Mouse (Mus musculus) C2C12 (cell line): ENCODE measurements around the gene Msh5.

ENCODE experiments used
- CTCF ChIP-seq: IDR thresholded peaks from one replicate; pipeline ENCODE4 v1.5.1; 2011; ENCODE audit not compliant: control insufficient read depth, insufficient read depth, insufficient read length
- MYOG ChIP-seq: IDR thresholded peaks from one replicate; pipeline ENCODE4 v1.6.1; 2011; ENCODE audit not compliant: control insufficient read depth, insufficient read length; ENCODE audit errors: extremely low read depth

DNA sequence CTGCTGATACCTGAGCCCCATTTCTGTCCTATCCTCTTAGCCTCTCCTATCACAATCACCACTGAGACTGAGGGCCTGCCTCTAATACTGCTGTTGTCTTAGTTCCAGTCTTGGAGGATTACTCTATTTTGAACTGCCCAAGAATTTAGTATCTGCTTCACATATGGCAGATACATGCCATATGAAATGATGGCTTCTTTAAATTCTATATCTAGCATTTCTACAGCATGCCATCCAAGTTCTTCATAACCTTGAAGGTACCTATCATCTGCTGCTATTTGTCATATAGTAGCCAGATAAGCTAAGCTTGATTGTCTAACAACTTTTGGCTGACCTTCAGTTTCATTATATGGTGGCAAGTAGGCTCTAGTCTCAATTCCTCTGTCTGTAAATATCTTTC is 51.8 kb downstream of the Msh5 start:
- no peak for TF ChIP-seq CTCF
- no peak for TF ChIP-seq MYOG
